Mouse (Mus musculus): ENCODE data around the gene Timp2.

GRCm38 (mm10) chr11:118266666-118267046 lies 88.9 kb downstream of the Timp2 start:
- TF ChIP-seq POLR2A (IDR thresholded peaks at IDR 0.05; ENCODE audit: extremely low read depth, insufficient read depth, low read length): no peak
- TF ChIP-seq CTCF (IDR thresholded peaks at IDR 0.05; ENCODE audit: extremely low read depth, insufficient read depth, low read length): no peak
